Mouse (Mus musculus): ENCODE measurements at regions not wholly inside any gene's neighbourhood (a gene's known extent, or its start where the extent isn't known, plus 50 kb on each side); places are given as distances from the start of the nearest gene placed in this dataset.

DNA sequence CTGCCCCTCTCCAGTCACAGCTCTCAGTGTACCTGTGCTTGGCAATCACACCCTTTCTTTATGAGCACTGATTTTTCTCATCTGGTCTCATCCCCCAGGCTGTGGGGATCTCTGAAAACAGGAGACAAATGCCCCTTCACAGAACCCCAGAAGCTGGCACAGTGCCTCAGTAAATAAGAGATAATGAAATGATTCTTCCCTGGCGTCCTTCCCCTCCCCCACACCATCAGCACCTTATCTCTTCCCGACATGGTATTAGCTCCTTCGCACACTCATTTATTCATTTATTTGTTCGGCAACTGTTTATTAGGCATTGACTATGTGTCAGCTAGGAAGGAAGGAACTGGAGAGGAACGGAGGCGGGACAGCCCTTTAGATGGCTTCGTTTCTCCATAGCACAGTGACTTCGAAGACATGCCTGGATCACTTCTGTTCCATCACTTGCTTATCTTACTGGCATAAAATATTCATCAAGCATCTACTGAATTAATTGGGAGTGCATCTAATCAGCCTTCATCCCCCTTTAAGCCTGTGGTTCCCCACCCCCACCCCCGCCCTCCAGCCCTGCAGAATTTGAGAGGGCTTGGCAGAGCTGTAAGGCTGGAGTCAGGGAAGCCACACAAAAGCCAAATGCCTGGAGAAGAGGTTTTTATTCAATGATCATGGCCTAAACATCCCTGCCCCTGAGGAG lies 51.6 kb upstream of the Tbc1d21 start:
- DNase-seq = no peak

GRCm38 (mm10) chr9:58428795-58429194 lies 58.5 kb upstream of the Tbc1d21 start:
- DNase-seq = peak; percentile 26 to 50

DNA sequence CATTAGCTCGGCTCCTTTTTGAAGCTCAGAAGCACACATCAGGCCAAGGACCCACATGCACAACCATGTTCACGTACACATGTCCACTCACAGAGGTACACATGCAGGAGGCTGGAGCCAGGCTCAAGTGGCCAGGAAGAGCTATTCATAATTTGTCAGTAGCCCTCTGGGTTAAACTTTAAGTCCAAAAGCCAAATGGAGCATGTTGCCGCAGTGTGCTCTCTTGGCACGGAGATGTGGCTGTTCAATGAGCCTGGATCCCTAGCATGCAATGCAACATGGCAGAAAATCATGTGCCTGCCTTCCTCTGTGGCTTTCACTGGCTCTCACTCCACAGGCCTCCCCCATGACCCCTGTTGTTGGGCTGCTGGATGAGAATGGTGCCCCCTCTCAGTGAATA lies 57.6 kb upstream of the Insyn1 start:
- no peak for DNase-seq

DNA sequence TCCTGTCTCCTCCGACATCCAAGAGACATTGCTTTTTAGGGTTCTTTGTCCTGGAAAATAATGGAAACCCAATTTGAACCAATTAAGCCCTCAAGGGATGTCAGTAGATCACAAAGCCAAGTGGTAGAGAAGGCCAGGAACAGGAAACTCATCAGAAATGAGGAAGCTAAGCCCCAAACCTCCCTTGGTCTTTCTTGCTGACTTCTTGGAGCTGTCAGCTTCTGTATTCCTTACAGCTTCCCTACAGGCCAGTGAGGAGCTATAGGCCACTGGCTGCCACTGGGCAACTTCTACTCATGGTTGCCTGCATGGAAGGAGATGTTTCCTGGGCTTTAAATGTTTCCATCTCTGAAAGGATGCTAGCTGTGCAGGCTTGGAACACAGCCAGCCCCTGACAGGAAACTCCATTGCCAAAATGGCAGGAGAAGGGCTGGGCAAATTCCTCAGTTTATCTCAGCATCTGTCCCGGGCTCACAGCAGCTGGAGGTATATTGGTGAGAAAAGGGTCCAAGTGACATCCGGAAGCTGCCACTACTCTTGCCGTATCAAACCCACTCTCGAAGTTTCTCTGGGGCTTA lies 55.5 kb upstream of the Insyn1 start:
- DNase-seq = no peak

DNA sequence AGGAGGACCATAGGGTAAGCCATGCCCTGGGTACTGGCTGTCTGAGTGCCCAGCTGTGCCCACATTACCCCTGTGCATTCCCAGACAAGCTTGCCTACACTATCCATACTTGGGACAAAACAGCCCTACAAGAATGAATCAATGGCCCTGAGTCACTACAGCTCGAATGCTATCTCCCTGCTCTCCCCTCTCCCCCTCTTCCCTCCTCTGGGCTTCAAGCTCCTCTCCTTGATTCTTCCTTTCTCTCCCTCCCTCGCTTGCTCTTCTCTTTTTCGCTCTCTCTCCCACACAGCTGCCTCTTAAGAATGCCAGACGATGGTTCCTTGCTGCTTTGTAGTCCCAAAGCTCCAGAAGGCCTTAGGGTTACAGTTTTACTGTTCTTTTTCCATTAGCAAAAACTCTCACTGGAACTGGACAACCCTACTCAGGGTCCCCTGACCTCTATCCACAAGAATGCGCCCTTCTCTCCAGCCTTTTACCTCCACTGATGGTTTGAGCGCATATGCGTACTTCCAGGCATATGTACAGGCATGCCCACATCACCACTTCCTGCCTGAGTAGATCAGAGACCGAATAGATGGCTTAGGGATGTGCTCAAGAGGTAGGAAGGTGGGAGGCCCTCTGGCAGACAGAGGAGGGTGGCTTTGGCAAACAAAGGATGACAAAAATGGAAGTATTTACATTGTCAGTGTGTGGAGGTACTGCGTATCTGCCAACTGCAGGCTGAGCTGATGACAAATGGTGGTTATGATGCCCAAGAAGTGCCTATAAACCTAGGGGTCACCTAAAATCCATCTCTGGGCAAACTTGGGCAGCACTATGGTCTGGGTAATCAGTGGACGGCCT lies 51.9 kb upstream of the Insyn1 start:
- no peak for DNase-seq

DNA sequence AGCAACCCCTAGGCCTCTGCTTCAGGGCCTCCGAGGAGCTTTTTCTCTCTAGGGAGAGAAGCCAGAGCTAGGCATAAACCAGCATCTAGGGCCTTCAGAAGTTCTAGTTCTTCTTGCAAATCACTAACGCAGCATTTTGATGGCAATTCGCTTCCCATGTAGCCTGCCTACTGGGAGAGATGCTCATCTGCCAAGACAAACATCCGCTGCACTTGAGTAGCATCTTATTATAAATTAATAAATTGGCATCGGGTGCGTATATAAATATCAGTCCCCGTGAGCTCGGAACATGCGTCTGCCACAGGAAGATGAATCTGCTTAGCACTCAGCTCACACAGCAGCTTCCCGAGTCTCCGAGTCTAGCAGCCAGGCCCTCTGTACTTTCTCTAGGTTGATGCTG lies 50.9 kb upstream of the Insyn1 start:
- no peak for DNase-seq

DNA sequence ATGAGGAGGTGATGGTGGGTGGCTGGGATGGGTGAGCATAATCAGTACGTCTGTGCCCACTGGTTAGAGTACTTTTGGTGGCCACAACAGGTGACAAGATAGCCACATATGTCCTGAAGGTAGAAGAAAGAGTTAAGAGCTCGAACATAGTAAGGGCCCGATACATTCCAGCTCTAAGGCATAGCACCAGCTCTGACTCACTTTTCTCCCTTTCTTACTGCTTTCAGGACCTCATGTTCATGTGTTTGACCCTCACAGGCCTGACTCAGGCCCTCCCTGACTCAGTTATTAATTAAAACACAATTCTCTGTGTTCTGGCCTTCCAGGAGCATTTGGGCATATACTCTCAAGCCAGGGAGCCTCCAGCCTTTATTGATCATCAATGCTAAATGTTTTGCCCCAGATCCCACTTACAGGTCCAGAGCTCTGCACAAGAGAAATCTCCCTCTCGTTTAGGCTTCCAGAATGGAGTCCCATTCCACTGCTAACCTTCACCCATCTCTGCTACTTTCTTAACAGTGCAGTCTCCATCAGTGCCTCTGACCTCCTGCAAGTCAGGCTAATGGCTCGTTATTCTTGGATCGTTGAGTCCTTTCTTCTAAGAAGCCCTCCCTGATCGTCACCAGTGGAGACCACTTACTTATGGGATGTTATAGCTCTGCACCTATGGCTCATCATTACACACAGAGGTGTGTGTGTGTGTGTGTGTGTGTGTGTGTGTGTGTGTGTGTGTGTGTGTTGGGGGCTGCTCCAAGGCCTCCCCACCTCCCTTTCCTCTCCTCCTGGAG lies 50.1 kb upstream of the Insyn1 start:
- no peak for DNase-seq

All from cerebellum, adult 18-20 months (tissue).